Mouse (Mus musculus): Measurements from ENCODE around the gene Zfp473. TPM values are rescaled to one million over a fixed set of nuclear protein-coding genes. Genes with fewer than 3 reads are reported as not detected.

Gene Zfp473
- polyA plus RNA-seq, 1 experiment from 2014 or later = 2.8 TPM

DNA sequence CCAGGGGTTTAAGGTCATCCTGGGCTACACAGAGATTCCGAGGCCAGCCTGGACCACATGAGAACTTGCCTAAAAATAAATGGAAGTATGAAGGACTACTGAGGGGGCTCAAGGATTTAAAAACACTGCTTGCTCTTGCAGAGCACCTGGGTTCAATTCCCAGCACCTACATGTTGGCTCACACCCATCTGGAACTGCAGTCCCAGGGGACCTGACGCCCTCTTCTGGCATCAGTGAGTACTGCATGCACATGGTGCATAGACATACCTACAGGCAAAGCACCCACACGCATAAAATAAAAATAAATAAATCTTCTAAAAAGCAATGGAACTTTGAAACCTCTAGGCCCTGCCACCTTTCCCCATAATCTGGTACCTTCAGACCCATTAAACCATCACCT is 62.0 kb downstream of the Zfp473 start:
- Histone ChIP-seq H3K9me3 (replicated peaks) (no peaks in the 10 kb centered on the region), H3K36me3 (no peaks in the 10 kb centered on the region), H3K4me3 (no peak overlapping the region), H3K4me1 (peaks cover 4% of the 10 kb centered on the region; the same call in 1 of the 2 replicates), H3K27me3 (no peaks in the 10 kb centered on the region; the same call in 1 of the 2 replicates), H3K4me2 (replicated peaks) (no peak overlapping the region), H3K27ac (no peak overlapping the region), H3K9ac (no peak overlapping the region)
- WGBS = 79% methylated on average over 3 of the region's 3 CpGs
- no peak for ATAC-seq (ENCODE audit: low FRiP score)

DNA sequence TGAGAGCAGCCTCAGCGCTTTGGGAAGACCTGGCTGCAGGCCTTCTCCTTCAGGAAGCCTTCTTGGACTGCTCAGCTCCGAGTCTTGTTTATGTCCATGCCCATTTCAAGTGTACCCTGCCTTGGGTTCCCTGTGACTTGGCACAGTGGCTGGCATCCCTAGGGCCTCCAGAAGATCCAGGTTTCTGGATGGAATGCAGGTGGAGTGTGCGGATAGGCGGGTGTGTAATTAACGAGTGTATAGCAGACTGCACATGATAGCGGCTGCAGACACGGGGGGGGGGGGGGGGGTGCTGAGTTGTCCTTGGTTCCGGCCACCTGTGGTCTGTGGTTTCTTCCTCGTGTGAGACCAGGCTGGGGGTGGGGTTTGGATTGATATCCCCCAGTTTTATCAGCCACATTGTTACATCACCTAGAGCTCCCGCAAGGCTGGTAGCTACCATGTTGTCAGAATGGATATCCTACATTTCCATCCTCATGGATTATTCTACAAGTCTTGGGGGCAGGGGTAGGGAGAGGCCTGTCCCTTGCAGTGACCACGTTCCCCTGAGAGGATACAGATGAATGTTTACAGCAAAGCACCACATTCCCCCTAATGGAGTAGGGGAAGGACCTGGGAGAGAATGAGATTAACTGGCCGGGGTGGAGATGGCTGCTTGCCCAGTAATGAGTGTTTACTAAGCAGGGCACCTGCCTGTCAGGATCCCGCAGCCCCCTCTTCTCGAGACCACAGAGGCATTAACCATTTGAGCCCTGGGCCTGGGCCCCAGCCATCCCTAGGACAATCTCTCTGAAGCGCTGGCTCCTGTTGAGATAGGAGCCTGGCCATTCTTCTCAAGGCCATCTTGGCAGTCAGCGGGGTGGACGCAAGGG is 65.1 kb downstream of the Zfp473 start:
- no peaks in the 10 kb centered on the region; the same call in 1 of the 2 replicates for H3K27me3 ChIP-seq
- no peak for ATAC-seq (ENCODE audit: low FRiP score)
- H3K9me3 ChIP-seq (replicated peaks) = no peaks in the 10 kb centered on the region
- no peak overlapping the region for H3K27ac ChIP-seq
- H3K36me3 ChIP-seq = no peaks in the 10 kb centered on the region
- H3K4me3 ChIP-seq = no peak overlapping the region
- H3K4me1 ChIP-seq = peaks cover 4% of the 10 kb centered on the region; the same call in 1 of the 2 replicates
- H3K4me2 ChIP-seq (replicated peaks) = no peak overlapping the region
- H3K9ac ChIP-seq = no peak overlapping the region
- WGBS = 68% methylated on average over 17 of the region's 17 CpGs

DNA sequence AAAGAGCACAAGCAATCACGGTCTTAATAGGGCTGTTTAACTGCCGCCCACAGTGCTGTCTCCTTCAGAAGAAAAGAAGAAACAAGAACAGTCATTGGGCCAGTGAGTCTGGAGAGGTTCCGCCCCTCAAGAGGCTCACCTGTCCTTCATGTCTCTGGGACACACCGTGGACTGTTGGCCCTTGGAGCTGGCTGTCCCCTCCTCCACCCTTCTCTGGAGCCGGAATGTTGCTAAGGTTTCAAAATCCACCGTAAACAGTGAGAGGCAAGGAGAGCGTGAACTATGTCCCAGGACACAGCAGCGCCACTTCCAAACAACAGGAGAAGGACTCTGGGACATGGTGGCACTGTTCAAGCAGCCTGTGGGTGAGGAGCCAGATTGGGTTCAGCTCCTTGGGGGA is 67.2 kb downstream of the Zfp473 start:
- WGBS = 83% methylated on average over 8 of the region's 8 CpGs
- H3K4me2 ChIP-seq (replicated peaks) = no peak overlapping the region
- no peaks in the 10 kb centered on the region for H3K9me3 ChIP-seq (replicated peaks)
- ATAC-seq (ENCODE audit: low FRiP score) = no peak
- no peak overlapping the region for H3K9ac ChIP-seq
- no peak overlapping the region for H3K4me3 ChIP-seq
- H3K4me1 ChIP-seq = peaks cover 4% of the 10 kb centered on the region; the same call in 1 of the 2 replicates
- no peak overlapping the region for H3K27ac ChIP-seq
- H3K36me3 ChIP-seq = no peaks in the 10 kb centered on the region
- no peaks in the 10 kb centered on the region for H3K27me3 ChIP-seq

Other genes with a start within 250 kb of the Zfp473 start
- 0.22 TPM in 1 of 2 replicates, not detected in the other for gene Mybpc2, start 226.4 kb downstream of the Zfp473 start, polyA plus RNA-seq (2016; fragmentation: Nextera tagmentation; extraction: Ambion mirVana)
- gene Spib, start 219.0 kb downstream of the Zfp473 start, polyA plus RNA-seq (2016; fragmentation: Nextera tagmentation; extraction: Ambion mirVana) = 0.08 and 0.10 TPM in 2 replicates
- gene Pold1, start 202.2 kb downstream of the Zfp473 start, polyA plus RNA-seq (2016; fragmentation: Nextera tagmentation; extraction: Ambion mirVana) = 72.1 and 73.5 TPM in 2 replicates
- gene Nr1h2, start 197.1 kb downstream of the Zfp473 start, polyA plus RNA-seq (2016; fragmentation: Nextera tagmentation; extraction: Ambion mirVana) = 71.5 and 75.8 TPM in 2 replicates
- gene Napsa, start 178.7 kb downstream of the Zfp473 start, polyA plus RNA-seq (2016; fragmentation: Nextera tagmentation; extraction: Ambion mirVana) = 0.87 and 1.2 TPM in 2 replicates
- 3.4 and 3.8 TPM in 2 replicates for gene Kcnc3, start 160.4 kb downstream of the Zfp473 start, polyA plus RNA-seq (2016; fragmentation: Nextera tagmentation; extraction: Ambion mirVana)
- 3.9 and 4.3 TPM in 2 replicates for gene Myh14, start 80.2 kb downstream of the Zfp473 start, polyA plus RNA-seq (2016; fragmentation: Nextera tagmentation; extraction: Ambion mirVana)
- not detected in 2 replicates for gene Izumo2, start 42.3 kb downstream of the Zfp473 start, polyA plus RNA-seq (2016; fragmentation: Nextera tagmentation; extraction: Ambion mirVana)
- 32.7 and 34.0 TPM in 2 replicates for gene Vrk3, start 2.6 kb downstream of the Zfp473 start, polyA plus RNA-seq (2016; fragmentation: Nextera tagmentation; extraction: Ambion mirVana)
- 69.8 and 73.9 TPM in 2 replicates for gene Nup62, start 65.0 kb upstream of the Zfp473 start, polyA plus RNA-seq (2016; fragmentation: Nextera tagmentation; extraction: Ambion mirVana)
- gene Il4i1, start 65.3 kb upstream of the Zfp473 start, polyA plus RNA-seq (2016; fragmentation: Nextera tagmentation; extraction: Ambion mirVana) = 1.8 and 2.5 TPM in 2 replicates
- 3.9 and 4.6 TPM in 2 replicates for gene Atf5, start 65.6 kb upstream of the Zfp473 start, polyA plus RNA-seq (2016; fragmentation: Nextera tagmentation; extraction: Ambion mirVana)
- gene Akt1s1, start 97.9 kb upstream of the Zfp473 start, polyA plus RNA-seq (2016; fragmentation: Nextera tagmentation; extraction: Ambion mirVana) = 99.3 and 101 TPM in 2 replicates
- 103 and 110 TPM in 2 replicates for gene Tbc1d17, start 98.0 kb upstream of the Zfp473 start, polyA plus RNA-seq (2016; fragmentation: Nextera tagmentation; extraction: Ambion mirVana)
- gene Pnkp, start 106.1 kb upstream of the Zfp473 start, polyA plus RNA-seq (2016; fragmentation: Nextera tagmentation; extraction: Ambion mirVana) = 34.7 and 35.1 TPM in 2 replicates
- 606 and 662 TPM in 2 replicates for gene Ptov1, start 118.7 kb upstream of the Zfp473 start, polyA plus RNA-seq (2016; fragmentation: Nextera tagmentation; extraction: Ambion mirVana)
- gene Med25, start 141.7 kb upstream of the Zfp473 start, polyA plus RNA-seq (2016; fragmentation: Nextera tagmentation; extraction: Ambion mirVana) = 153 and 155 TPM in 2 replicates
- gene Fuz, start 145.0 kb upstream of the Zfp473 start, polyA plus RNA-seq (2016; fragmentation: Nextera tagmentation; extraction: Ambion mirVana) = 19.1 and 22.7 TPM in 2 replicates
- 103 and 107 TPM in 2 replicates for gene Ap2a1, start 178.4 kb upstream of the Zfp473 start, polyA plus RNA-seq (2016; fragmentation: Nextera tagmentation; extraction: Ambion mirVana)
- gene Tsks, start 192.2 kb upstream of the Zfp473 start, polyA plus RNA-seq (2016; fragmentation: Nextera tagmentation; extraction: Ambion mirVana) = not detected in 2 replicates
- gene Cpt1c, start 223.8 kb upstream of the Zfp473 start, polyA plus RNA-seq (2016; fragmentation: Nextera tagmentation; extraction: Ambion mirVana) = 42.8 and 44.2 TPM in 2 replicates
- gene Prmt1, start 235.5 kb upstream of the Zfp473 start, polyA plus RNA-seq (2016; fragmentation: Nextera tagmentation; extraction: Ambion mirVana) = 551 and 566 TPM in 2 replicates
- gene Irf3, start 246.6 kb upstream of the Zfp473 start, polyA plus RNA-seq (2016; fragmentation: Nextera tagmentation; extraction: Ambion mirVana) = 62.7 and 74.3 TPM in 2 replicates
- 46.7 and 46.8 TPM in 2 replicates for gene Bcl2l12, start 247.7 kb upstream of the Zfp473 start, polyA plus RNA-seq (2016; fragmentation: Nextera tagmentation; extraction: Ambion mirVana)